Mouse (Mus musculus): ENCODE measurements at regions not wholly inside any gene's neighbourhood (a gene's known extent, or its start where the extent isn't known, plus 50 kb on each side); places are given as distances from the start of the nearest gene placed in this dataset.

GRCm38 (mm10) chr2:26787312-26787711, 77.5 kb downstream of the Abo start:
- H3K27me3 ChIP-seq (replicated peaks) = peaks cover 5% of the 10 kb centered on the region
- no peak overlapping the region for H3K9ac ChIP-seq (ENCODE audit: insufficient read depth, low read depth)
- no peak overlapping the region for H3K27ac ChIP-seq (ENCODE audit: insufficient read depth, low read depth)
- dilution Hi-C loops (cut with MboI; ENCODE audit: extremely low pct_ligation_motif_present, extremely low pct_unique_long_range_greater_than_20kb, low sequenced_read_pairs) (no loop called here), in situ Hi-C loops (cut with MboI; ENCODE audit: low pct_ligation_motif_present, low pct_unique_long_range_greater_than_20kb, low sequenced_read_pairs) (no loop called here)
- DNase-seq (ENCODE audit: extremely low read depth) = no peak
- peaks cover 2 to 14% of the 10 kb centered on the region in 2 experiments; a peak in 3 of 4 replicates for H3K4me1 ChIP-seq (ENCODE audit: control insufficient read depth in 1 of 2, insufficient read depth in 2 of 2)
- H3K9me3 ChIP-seq (replicated peaks; ENCODE audit: low read length) = no peaks in the 10 kb centered on the region
- no peaks in the 10 kb centered on the region for H3K79me2 ChIP-seq (replicated peaks; ENCODE audit: control insufficient read depth, extremely low read depth, insufficient read depth, poor library complexity, severe bottlenecking)
- no peak overlapping the region for H3K4me2 ChIP-seq (ENCODE audit: insufficient read depth, low read depth, poor library complexity, severe bottlenecking)
- H3K4me3 ChIP-seq (replicated peaks in 1 of 3; ENCODE audit: low read depth in 2 of 3, low read length in 2 of 3, poor library complexity in 1 of 3) = no peak overlapping the region
- no peaks in the 10 kb centered on the region for H3K36me3 ChIP-seq (replicated peaks in 1 of 2; ENCODE audit: control insufficient read depth in 1 of 2, insufficient read depth in 1 of 2, low read length in 1 of 2)
- TF ChIP-seq ZNF384 (IDR thresholded peaks at IDR 0.05; ENCODE audit: low read depth, low read length) (peak; percentile 65), E2F4 (IDR thresholded peaks at IDR 0.05; ENCODE audit: insufficient replicate concordance, low read depth, low read length) (no peak), POLR2AphosphoS2 (IDR thresholded peaks at IDR 0.05; ENCODE audit: low read depth, low read length) (no peak), CHD1 (IDR thresholded peaks at IDR 0.05; ENCODE audit: low read depth, low read length) (no peak), RAD21 (IDR thresholded peaks at IDR 0.05; ENCODE audit: low read depth, low read length) (no peak), ELF1 (IDR thresholded peaks at IDR 0.05; ENCODE audit: low read depth, low read length) (no peak), BHLHE40 (IDR thresholded peaks at IDR 0.05; ENCODE audit: low read depth, low read length) (no peak), GABPA (IDR thresholded peaks at IDR 0.05; ENCODE audit: insufficient replicate concordance, low read depth, low read length) (no peak), ZC3H11A (IDR thresholded peaks at IDR 0.05; ENCODE audit: low read depth, low read length) (no peak)

- DNase-seq (ENCODE audit: extremely low read depth) = no peak
- in situ Hi-C loops (cut with MboI; ENCODE audit: low pct_ligation_motif_present, low pct_unique_long_range_greater_than_20kb, low sequenced_read_pairs) = no loop called here
- Histone ChIP-seq H3K4me3 (replicated peaks in 1 of 3; ENCODE audit: low read depth in 2 of 3, low read length in 2 of 3, poor library complexity in 1 of 3) (no peak overlapping the region), H3K4me1 (ENCODE audit: control insufficient read depth in 1 of 2, insufficient read depth in 2 of 2) (no peaks in the 10 kb centered on the region), H3K9ac (ENCODE audit: insufficient read depth, low read depth) (no peak overlapping the region), H3K9me3 (replicated peaks; ENCODE audit: low read length) (no peaks in the 10 kb centered on the region), H3K27ac (ENCODE audit: insufficient read depth, low read depth) (no peak overlapping the region), H3K27me3 (replicated peaks) (peaks cover 25% of the 10 kb centered on the region), H3K36me3 (replicated peaks in 1 of 2; ENCODE audit: control insufficient read depth in 1 of 2, insufficient read depth in 1 of 2, low read length in 1 of 2) (no peaks in the 10 kb centered on the region), H3K79me2 (replicated peaks; ENCODE audit: control insufficient read depth, extremely low read depth, insufficient read depth, poor library complexity, severe bottlenecking) (no peaks in the 10 kb centered on the region), H3K4me2 (ENCODE audit: insufficient read depth, low read depth, poor library complexity, severe bottlenecking) (no peak overlapping the region)
- dilution Hi-C loops (cut with MboI; ENCODE audit: extremely low pct_ligation_motif_present, extremely low pct_unique_long_range_greater_than_20kb, low sequenced_read_pairs) = no loop called here
- TF ChIP-seq E2F4 (IDR thresholded peaks at IDR 0.05; ENCODE audit: insufficient replicate concordance, low read depth, low read length) = no peak
- TF ChIP-seq NELFE (IDR thresholded peaks at IDR 0.05; ENCODE audit: low read depth, low read length) = no peak
- no peak for TF ChIP-seq CHD1 (IDR thresholded peaks at IDR 0.05; ENCODE audit: low read depth, low read length)
- no peak for TF ChIP-seq RCOR1 (conservative IDR thresholded peaks at IDR 0.05; ENCODE audit: low read depth, low read length)
- no peak for TF ChIP-seq IRF4 (IDR thresholded peaks at IDR 0.05; ENCODE audit: low read depth, low read length)
- no peak for TF ChIP-seq PAX5 (IDR thresholded peaks at IDR 0.05; ENCODE audit: low read length)
- no peak for TF ChIP-seq MAZ (IDR thresholded peaks at IDR 0.05; ENCODE audit: low read depth, low read length)
- no peak for TF ChIP-seq MXI1 (IDR thresholded peaks at IDR 0.05; ENCODE audit: low read depth, low read length)
- no peak for TF ChIP-seq BHLHE40 (IDR thresholded peaks at IDR 0.05; ENCODE audit: low read depth, low read length)
- no peak for TF ChIP-seq GABPA (IDR thresholded peaks at IDR 0.05; ENCODE audit: insufficient replicate concordance, low read depth, low read length)
- no peak for TF ChIP-seq KAT2A (IDR thresholded peaks at IDR 0.05; ENCODE audit: insufficient replicate concordance, low read length)
- no peak for TF ChIP-seq MEF2A (IDR thresholded peaks at IDR 0.05; ENCODE audit: borderline replicate concordance, low read depth, low read length)
- TF ChIP-seq EP300 (IDR thresholded peaks at IDR 0.05; ENCODE audit: low read length) = no peak
- no peak for TF ChIP-seq NRF1 (IDR thresholded peaks at IDR 0.05; ENCODE audit: low read depth, low read length)
- TF ChIP-seq POLR2AphosphoS2 (IDR thresholded peaks at IDR 0.05; ENCODE audit: low read depth, low read length) = no peak
- no peak for TF ChIP-seq ZNF384 (IDR thresholded peaks at IDR 0.05; ENCODE audit: low read depth, low read length)
- TF ChIP-seq MAFK (IDR thresholded peaks at IDR 0.05; ENCODE audit: insufficient replicate concordance, low read length) = no peak
- TF ChIP-seq UBTF (IDR thresholded peaks at IDR 0.05; ENCODE audit: low read depth, low read length) = no peak
- TF ChIP-seq TCF12 (IDR thresholded peaks at IDR 0.05; ENCODE audit: low read depth, low read length) = no peak
- no peak for TF ChIP-seq USF1 (IDR thresholded peaks at IDR 0.05; ENCODE audit: low read depth, low read length)
Measured at GRCm38 (mm10) chr2:26777016-26777415, 87.8 kb downstream of the Abo start.

All from CH12.LX (cell line).